Mouse (Mus musculus): ENCODE measurements around the gene Card9. TPM values are rescaled to one million over a fixed set of nuclear protein-coding genes. Genes with fewer than 3 reads are reported as not detected.

Gene Card9
- polyA plus RNA-seq, 1 experiment from 2014 or later: 1.2 TPM

DNA sequence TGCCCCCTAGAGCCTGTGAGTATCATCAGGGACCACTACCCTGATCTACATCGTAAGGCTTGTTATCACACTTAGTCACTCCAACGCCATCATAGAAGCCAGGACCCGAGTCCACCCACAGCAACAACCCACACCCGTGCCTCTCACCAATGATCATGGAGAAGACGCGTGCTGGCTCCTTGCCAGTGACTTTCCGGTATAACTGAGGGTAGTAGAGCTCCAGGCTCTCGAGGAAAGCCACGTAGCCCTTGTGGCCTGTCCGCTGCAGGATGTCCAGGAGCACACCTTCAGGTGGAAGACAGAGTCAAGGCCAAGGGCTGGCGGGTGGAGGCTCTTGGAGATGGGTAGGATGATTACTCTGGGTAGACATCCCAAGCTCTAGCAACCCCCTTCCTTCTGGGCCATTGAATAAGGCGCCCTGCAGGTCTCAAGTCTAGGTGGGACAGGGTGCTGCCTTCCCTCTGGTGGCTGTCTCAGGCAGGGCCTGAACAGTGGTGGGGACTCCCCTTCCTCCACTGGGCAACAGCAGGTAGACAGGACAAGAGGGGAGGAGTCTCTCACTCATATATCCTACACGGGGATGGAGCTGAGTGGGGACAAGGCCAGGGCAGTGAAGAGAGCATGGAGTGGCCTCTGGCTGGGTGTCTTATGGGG, 1.9 kb downstream of the Card9 start:
- no peak overlapping the region for H3K9ac ChIP-seq
- no peak overlapping the region for H3K4me2 ChIP-seq
- peak; percentile 10; the same call in 1 of the 2 replicates for ATAC-seq
- H3K4me3 ChIP-seq: no peak overlapping the region
- no peak overlapping the region for H3K27ac ChIP-seq
- WGBS (ENCODE audit: insufficient replicate concordance): 75% methylated on average over 13 of the region's 13 CpGs
- H3K27me3 ChIP-seq (replicated peaks): no peaks in the 10 kb centered on the region
- H3K9me3 ChIP-seq (replicated peaks): no peaks in the 10 kb centered on the region
- peaks cover 15% of the 10 kb centered on the region for H3K36me3 ChIP-seq
- H3K4me1 ChIP-seq: 0 out of 2 replicates have a peak, but pooled peaks cover 4% of the 10 kb centered on the region

DNA sequence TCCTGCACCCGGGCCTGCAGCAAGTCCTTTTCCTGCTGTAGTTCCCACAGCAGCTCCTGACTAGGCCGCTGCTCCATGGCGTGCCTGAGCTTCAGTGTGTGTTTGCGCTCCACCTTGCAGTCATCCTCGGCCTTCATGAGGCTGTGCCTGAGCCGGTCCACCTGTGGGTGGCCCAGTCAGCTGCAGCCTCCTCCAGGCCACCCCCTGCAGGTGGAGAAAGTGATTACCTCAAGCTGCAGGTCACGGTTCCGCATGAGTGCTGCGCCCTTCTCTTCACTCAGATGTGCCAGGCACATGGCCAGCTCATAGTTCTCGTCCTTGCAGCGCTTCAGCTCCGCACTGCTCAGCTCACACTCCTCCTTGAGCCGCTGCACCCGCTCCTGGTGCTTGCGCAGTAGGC, 3.2 kb downstream of the Card9 start:
- no peak for ATAC-seq
- Histone ChIP-seq H3K9me3 (replicated peaks) (no peaks in the 10 kb centered on the region), H3K4me2 (no peak overlapping the region), H3K27me3 (replicated peaks) (no peaks in the 10 kb centered on the region), H3K9ac (no peak overlapping the region), H3K36me3 (peaks cover 2% of the 10 kb centered on the region), H3K4me1 (peaks cover 11% of the 10 kb centered on the region), H3K27ac (no peak overlapping the region), H3K4me3 (no peak overlapping the region)
- WGBS (ENCODE audit: insufficient replicate concordance): 64% methylated on average over 15 of the region's 15 CpGs

- no peak overlapping the region for H3K4me3 ChIP-seq
- no peak overlapping the region for H3K4me2 ChIP-seq
- WGBS (ENCODE audit: insufficient replicate concordance): 61% methylated on average over 7 of the region's 7 CpGs
- H3K27me3 ChIP-seq (replicated peaks): no peaks in the 10 kb centered on the region
- no peak overlapping the region for H3K9ac ChIP-seq
- no peak for ATAC-seq
- H3K36me3 ChIP-seq: no peaks in the 10 kb centered on the region
- no peaks in the 10 kb centered on the region for H3K9me3 ChIP-seq (replicated peaks)
- peaks cover 14% of the 10 kb centered on the region for H3K4me1 ChIP-seq
- no peak overlapping the region for H3K27ac ChIP-seq
These were observed 4.0 kb downstream of the Card9 start for GRCm38 (mm10) chr2:26356678-26357077.

DNA sequence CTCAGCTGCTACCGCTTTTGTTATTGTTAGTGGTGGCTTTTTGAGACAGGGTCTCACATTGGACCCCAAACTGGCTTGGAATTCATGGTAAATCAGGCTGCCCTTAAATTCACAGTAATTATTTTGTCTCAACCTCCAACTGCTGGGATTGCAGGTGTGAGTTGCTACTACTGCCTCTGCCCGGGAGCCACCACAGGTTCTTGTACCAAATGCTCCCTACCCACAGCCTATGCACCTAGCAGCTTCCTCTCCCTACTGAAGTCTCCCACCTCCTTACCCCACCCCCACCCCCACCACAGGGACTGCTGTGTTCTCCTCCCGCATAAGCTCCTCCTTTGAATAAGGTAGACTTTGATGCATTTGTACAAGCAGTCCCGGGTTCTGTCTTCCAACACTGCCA, 4.5 kb downstream of the Card9 start:
- Histone ChIP-seq H3K9me3 (replicated peaks) (no peaks in the 10 kb centered on the region), H3K36me3 (no peaks in the 10 kb centered on the region), H3K27ac (no peak overlapping the region), H3K4me2 (no peak overlapping the region), H3K9ac (no peak overlapping the region), H3K4me3 (no peak overlapping the region), H3K27me3 (replicated peaks) (no peaks in the 10 kb centered on the region), H3K4me1 (peaks cover 16% of the 10 kb centered on the region)
- ATAC-seq: no peak
- 74% methylated on average over 4 of the region's 4 CpGs for WGBS (ENCODE audit: insufficient replicate concordance)

GRCm38 (mm10) chr2:26354401-26354800, 6.3 kb downstream of the Card9 start:
- WGBS (ENCODE audit: insufficient replicate concordance): 68% methylated on average over 4 of the region's 4 CpGs
- H3K9ac ChIP-seq: no peak overlapping the region
- peaks cover 11% of the 10 kb centered on the region for H3K36me3 ChIP-seq
- H3K4me2 ChIP-seq: no peak overlapping the region
- no peak for ATAC-seq
- no peak overlapping the region for H3K4me3 ChIP-seq
- no peak overlapping the region for H3K27ac ChIP-seq
- H3K4me1 ChIP-seq: peaks cover 31% of the 10 kb centered on the region
- H3K27me3 ChIP-seq (replicated peaks): no peaks in the 10 kb centered on the region
- no peaks in the 10 kb centered on the region for H3K9me3 ChIP-seq (replicated peaks)

- Histone ChIP-seq H3K36me3 (peaks cover 19% of the 10 kb centered on the region), H3K9ac (peak overlapping the region; percentile 79), H3K27me3 (replicated peaks) (no peaks in the 10 kb centered on the region), H3K27ac (no peak overlapping the region), H3K4me3 (peak overlapping the region; percentile 81; the same call in 1 of the 2 replicates), H3K9me3 (replicated peaks) (no peaks in the 10 kb centered on the region), H3K4me1 (peaks cover 32% of the 10 kb centered on the region), H3K4me2 (peak overlapping the region; percentile 94)
- 78% methylated on average over 11 of the region's 11 CpGs for WGBS (ENCODE audit: insufficient replicate concordance)
- no peak for ATAC-seq
These were observed 7.4 kb downstream of the Card9 start for GRCm38 (mm10) chr2:26353066-26353980.

DNA sequence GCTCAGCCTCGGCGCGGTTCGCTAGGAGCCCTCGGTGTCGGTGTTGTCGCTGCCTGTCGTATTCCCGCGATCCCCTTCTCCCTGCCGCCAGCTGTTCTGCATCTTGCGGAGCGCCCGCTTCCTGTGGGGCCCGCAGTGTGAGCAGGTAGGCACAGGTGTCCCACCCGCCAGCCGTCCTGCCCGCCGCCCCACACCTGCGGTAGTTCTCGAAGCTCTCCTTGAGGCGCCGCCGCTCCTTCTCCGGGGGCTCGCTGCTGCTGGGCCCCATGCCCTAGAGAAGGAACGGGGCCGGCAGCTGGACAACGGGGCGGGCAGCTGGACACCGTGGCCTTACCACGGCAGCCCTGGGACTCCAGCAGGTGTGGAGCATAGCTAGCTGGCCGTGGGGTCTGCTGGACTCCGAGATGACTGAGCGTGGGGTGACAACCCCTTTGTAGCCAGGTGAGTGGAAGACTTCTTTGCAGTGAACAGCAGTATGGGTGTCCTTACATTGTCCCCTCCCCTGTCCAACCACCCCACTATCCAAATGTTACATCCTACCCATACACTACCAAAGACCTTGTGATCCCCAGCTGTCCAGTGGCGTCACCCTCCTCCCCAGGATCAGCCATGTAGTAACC, 8.3 kb downstream of the Card9 start:
- Histone ChIP-seq H3K27ac (peak overlapping the region; percentile 77), H3K4me2 (peak overlapping the region; percentile 94), H3K9me3 (replicated peaks) (no peaks in the 10 kb centered on the region), H3K27me3 (replicated peaks) (no peaks in the 10 kb centered on the region), H3K9ac (peak overlapping the region; percentile 79), H3K4me3 (peak overlapping the region; percentile 81), H3K36me3 (peaks cover 25% of the 10 kb centered on the region), H3K4me1 (peaks cover 37% of the 10 kb centered on the region)
- peak; percentile 25; the same call in 1 of the 2 replicates for ATAC-seq
- WGBS (ENCODE audit: insufficient replicate concordance): 5% methylated on average over 36 of the region's 36 CpGs

GRCm38 (mm10) chr2:26351358-26352290, 9.1 kb downstream of the Card9 start, which contains the start of gene Dnlz:
TSS of gene Dnlz (minus strand) at chr2:26352110.
- Histone ChIP-seq H3K27me3 (replicated peaks) (no peaks in the 10 kb centered on the region), H3K9me3 (replicated peaks) (no peaks in the 10 kb centered on the region), H3K9ac (peak within 1 kb of the TSS; percentile 79), H3K4me1 (peaks cover 37% of the 10 kb centered on the region), H3K4me3 (peak within 1 kb of the TSS; percentile 81), H3K36me3 (peaks cover 25% of the 10 kb centered on the region), H3K4me2 (peak within 1 kb of the TSS; percentile 94), H3K27ac (peak within 1 kb of the TSS; percentile 77)
- WGBS (ENCODE audit: insufficient replicate concordance): 3% methylated on average over 62 of the region's 62 CpGs
- peak; percentile 77 for ATAC-seq

DNA sequence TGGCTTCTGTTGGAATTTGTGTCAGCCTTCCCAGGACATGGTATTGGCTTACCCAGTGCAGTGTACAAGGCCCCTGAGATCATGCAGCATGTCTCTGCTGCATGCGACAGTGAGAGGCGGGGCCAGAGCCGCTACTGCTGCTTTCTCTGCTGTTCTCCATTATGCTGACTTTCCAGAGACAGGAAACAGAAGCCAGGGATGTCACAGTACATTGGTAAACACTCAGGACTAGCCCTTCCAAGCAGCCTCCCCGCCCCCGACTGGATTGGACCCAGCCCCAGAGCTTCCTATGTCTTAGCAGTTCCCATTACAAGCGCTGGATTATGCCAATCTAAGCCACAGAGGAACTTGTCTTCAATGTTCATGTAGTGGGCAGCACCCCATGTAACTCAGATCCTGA, 12.5 kb downstream of the Card9 start:
- Histone ChIP-seq H3K27ac (no peak overlapping the region), H3K27me3 (replicated peaks) (no peaks in the 10 kb centered on the region), H3K9ac (no peak overlapping the region), H3K4me3 (no peak overlapping the region), H3K4me1 (peaks cover 38% of the 10 kb centered on the region), H3K4me2 (no peak overlapping the region), H3K36me3 (peaks cover 35% of the 10 kb centered on the region), H3K9me3 (replicated peaks) (no peaks in the 10 kb centered on the region)
- ATAC-seq: no peak
- WGBS (ENCODE audit: insufficient replicate concordance): 64% methylated on average over 6 of the region's 6 CpGs

GRCm38 (mm10) chr2:26342609-26343490, 17.9 kb downstream of the Card9 start:
- H3K9me3 ChIP-seq (replicated peaks): no peaks in the 10 kb centered on the region
- no peak overlapping the region for H3K4me2 ChIP-seq
- H3K36me3 ChIP-seq: peaks cover 18% of the 10 kb centered on the region
- peaks cover 27% of the 10 kb centered on the region for H3K4me1 ChIP-seq
- no peak overlapping the region for H3K4me3 ChIP-seq
- 0 out of 2 replicates have a peak, but pooled peaks have one; percentile 30 for ATAC-seq
- 56% methylated on average over 11 of the region's 11 CpGs for WGBS (ENCODE audit: insufficient replicate concordance)
- H3K9ac ChIP-seq: no peak overlapping the region
- no peaks in the 10 kb centered on the region for H3K27me3 ChIP-seq (replicated peaks)
- H3K27ac ChIP-seq: peak overlapping the region; percentile 55

Measured in liver, embryonic 12.5 days (tissue).